Mouse (Mus musculus): Measurements from ENCODE around the gene Ceacam1.

Gene Ceacam1

GRCm38 (mm10) chr7:25411861-25412260 is 65.5 kb downstream of the Ceacam1 start:
- no peak for DNase-seq (ENCODE audit: low read depth in 2 of 2, low spot score in 2 of 2)

Measured in CD8-positive naive resting alpha-beta T cell, adult 2 months (primary cell).